In genomic region chr15:85272988-85273387, GRCm38 (mm10) we compare ENCODE assay signal across 13 mouse cellular contexts.
DNase-seq lines count a peak whose midpoint lies in the region; ATAC-seq lines count a peak whose summit lies in the region.
"Had no signal": no experiment of that assay in that cellular context is flagged by ENCODE, and none has a peak within 500 bp of the region (broad histone marks: within the 10 kb centered on the region; RNA-seq: fewer than 3 reads in every experiment).

No protein-coding gene starts in this region.

- no peak overlapping the region for H3K4me3 ChIP-seq in hindbrain, embryonic 12.5 days
- H3K4me3 ChIP-seq in hindbrain, embryonic 11.5 days (ENCODE audit: low read depth, low read length) = no peak overlapping the region
- H3K4me3 ChIP-seq in midbrain, embryonic 11.5 days (ENCODE audit: low read depth, low read length) = no peak overlapping the region
- no peak overlapping the region for H3K4me3 ChIP-seq in midbrain, embryonic 16.5 days (ENCODE audit: low read depth, low read length)
- H3K4me3 ChIP-seq in embryonic facial prominence, embryonic 14.5 days (ENCODE audit: low read depth, low read length) = no peak overlapping the region
- no peak overlapping the region for H3K4me3 ChIP-seq in stomach, embryonic 14.5 days (ENCODE audit: low read depth, low read length)
- H3K4me3 ChIP-seq: left cerebral cortex, adult 2 months had no signal

- no peaks in the 10 kb centered on the region for H3K27me3 ChIP-seq in hindbrain, embryonic 12.5 days
- no peaks in the 10 kb centered on the region for H3K27me3 ChIP-seq in hindbrain, embryonic 11.5 days (ENCODE audit: control insufficient read depth, insufficient read depth, low read length)
- no peaks in the 10 kb centered on the region for H3K27me3 ChIP-seq in midbrain, embryonic 11.5 days (ENCODE audit: control insufficient read depth, insufficient read depth, low read length)
- no peaks in the 10 kb centered on the region for H3K27me3 ChIP-seq in midbrain, embryonic 16.5 days (ENCODE audit: control insufficient read depth, insufficient read depth, low read depth, low read length)
- H3K27me3 ChIP-seq in embryonic facial prominence, embryonic 14.5 days (replicated peaks; ENCODE audit: control insufficient read depth, insufficient read depth, low read length) = no peaks in the 10 kb centered on the region
- no peaks in the 10 kb centered on the region for H3K27me3 ChIP-seq in stomach, embryonic 14.5 days (ENCODE audit: control insufficient read depth, insufficient read depth, low read length)

- H3K9ac ChIP-seq in hindbrain, embryonic 12.5 days = no peak overlapping the region
- H3K9ac ChIP-seq in hindbrain, embryonic 11.5 days (ENCODE audit: low read depth, low read length) = no peak overlapping the region
- peak overlapping the region; percentile 30; the same call in 1 of the 2 replicates for H3K9ac ChIP-seq in midbrain, embryonic 11.5 days (ENCODE audit: low read length)
- H3K9ac ChIP-seq in midbrain, embryonic 16.5 days (ENCODE audit: low read depth, low read length) = no peak overlapping the region
- H3K9ac ChIP-seq in embryonic facial prominence, embryonic 14.5 days (ENCODE audit: low read depth, low read length) = no peak overlapping the region
- H3K9ac ChIP-seq in stomach, embryonic 14.5 days (replicated peaks; ENCODE audit: low read depth, low read length) = no peak overlapping the region
- H3K9ac ChIP-seq: liver, embryonic 14.5 days had no signal

- ATAC-seq in hindbrain, embryonic 12.5 days (ENCODE audit: low FRiP score) = 0 out of 2 replicates have a peak, but pooled peaks have one; percentile 16
- no peak for ATAC-seq in hindbrain, embryonic 11.5 days (ENCODE audit: low FRiP score)
- ATAC-seq in midbrain, embryonic 11.5 days (ENCODE audit: low FRiP score) = 0 out of 2 replicates have a peak, but pooled peaks have one; percentile 35
- ATAC-seq in midbrain, embryonic 16.5 days = no peak
- ATAC-seq in embryonic facial prominence, embryonic 14.5 days (ENCODE audit: low read depth) = peak; percentile 63; the same call in 1 of the 2 replicates
- ATAC-seq in stomach, embryonic 14.5 days (ENCODE audit: insufficient number of reproducible peaks, insufficient read depth, low FRiP score, low read depth) = peak; percentile 60

- H3K9me3 ChIP-seq in hindbrain, embryonic 12.5 days (replicated peaks) = no peaks in the 10 kb centered on the region
- H3K9me3 ChIP-seq in hindbrain, embryonic 11.5 days (ENCODE audit: control insufficient read depth, low read length) = no peaks in the 10 kb centered on the region
- no peaks in the 10 kb centered on the region for H3K9me3 ChIP-seq in midbrain, embryonic 11.5 days (ENCODE audit: control insufficient read depth, low read length)
- no peaks in the 10 kb centered on the region for H3K9me3 ChIP-seq in midbrain, embryonic 16.5 days (replicated peaks; ENCODE audit: control insufficient read depth, low read length, poor library complexity, severe bottlenecking)
- no peaks in the 10 kb centered on the region for H3K9me3 ChIP-seq in embryonic facial prominence, embryonic 14.5 days (ENCODE audit: control insufficient read depth, low read length)
- no peaks in the 10 kb centered on the region for H3K9me3 ChIP-seq in stomach, embryonic 14.5 days (ENCODE audit: control insufficient read depth, low read depth, low read length)

- no peak overlapping the region for H3K4me2 ChIP-seq in hindbrain, embryonic 12.5 days (replicated peaks)
- H3K4me2 ChIP-seq in hindbrain, embryonic 11.5 days (replicated peaks; ENCODE audit: low read depth, low read length) = no peak overlapping the region
- no peak overlapping the region for H3K4me2 ChIP-seq in midbrain, embryonic 11.5 days
- H3K4me2 ChIP-seq in midbrain, embryonic 16.5 days (ENCODE audit: low read length) = no peak overlapping the region
- H3K4me2 ChIP-seq in embryonic facial prominence, embryonic 14.5 days (ENCODE audit: low read depth, low read length) = no peak overlapping the region
- H3K4me2 ChIP-seq in stomach, embryonic 14.5 days (replicated peaks; ENCODE audit: low read depth, low read length) = no peak overlapping the region

- peaks cover 18% of the 10 kb centered on the region for H3K4me1 ChIP-seq in hindbrain, embryonic 12.5 days
- H3K4me1 ChIP-seq in hindbrain, embryonic 11.5 days (replicated peaks; ENCODE audit: control insufficient read depth, insufficient read depth, low read length) = no peaks in the 10 kb centered on the region
- H3K4me1 ChIP-seq in midbrain, embryonic 11.5 days (ENCODE audit: control insufficient read depth, insufficient read depth, low read length) = 0 out of 2 replicates have a peak, but pooled peaks cover 4% of the 10 kb centered on the region
- no peaks in the 10 kb centered on the region for H3K4me1 ChIP-seq in midbrain, embryonic 16.5 days (ENCODE audit: control insufficient read depth, insufficient read depth, low read length)
- H3K4me1 ChIP-seq in embryonic facial prominence, embryonic 14.5 days (ENCODE audit: control insufficient read depth, insufficient read depth, low read length) = peaks cover 5% of the 10 kb centered on the region; the same call in 1 of the 2 replicates
- 0 out of 2 replicates have a peak, but pooled peaks cover 12% of the 10 kb centered on the region for H3K4me1 ChIP-seq in stomach, embryonic 14.5 days (ENCODE audit: control insufficient read depth, insufficient read depth, low read length)

- whole genome bisulfite sequencing in hindbrain, embryonic 12.5 days = 43% methylated on average over 11 of the region's 11 CpGs
- 49% methylated on average over 11 of the region's 11 CpGs for WGBS in hindbrain, embryonic 11.5 days
- WGBS in midbrain, embryonic 11.5 days = 21% methylated on average over 11 of the region's 11 CpGs
- 12% methylated on average over 11 of the region's 11 CpGs for WGBS in midbrain, embryonic 16.5 days
- WGBS in embryonic facial prominence, embryonic 14.5 days = 29% methylated on average over 10 of the region's 11 CpGs
- 26% methylated on average over 11 of the region's 11 CpGs for WGBS in stomach, embryonic 14.5 days

- no peaks in the 10 kb centered on the region for H3K36me3 ChIP-seq in hindbrain, embryonic 12.5 days
- no peaks in the 10 kb centered on the region for H3K36me3 ChIP-seq in hindbrain, embryonic 11.5 days (ENCODE audit: control insufficient read depth, insufficient read depth, low read length)
- no peaks in the 10 kb centered on the region for H3K36me3 ChIP-seq in midbrain, embryonic 11.5 days (ENCODE audit: control insufficient read depth, insufficient read depth, low read length)
- no peaks in the 10 kb centered on the region for H3K36me3 ChIP-seq in midbrain, embryonic 16.5 days (ENCODE audit: control insufficient read depth, insufficient read depth, low read length)
- H3K36me3 ChIP-seq in embryonic facial prominence, embryonic 14.5 days (ENCODE audit: control insufficient read depth, insufficient read depth, low read length) = peaks cover 12% of the 10 kb centered on the region; the same call in 1 of the 2 replicates
- H3K36me3 ChIP-seq in stomach, embryonic 14.5 days (ENCODE audit: control insufficient read depth, insufficient read depth, low read length) = peaks cover 5% of the 10 kb centered on the region; the same call in 1 of the 2 replicates

- no peak for DNase-seq in hindbrain, embryonic 11.5 days (ENCODE audit: low spot score)
- no peak for DNase-seq in midbrain, embryonic 11.5 days (ENCODE audit: low spot score, missing footprints)
- DNase-seq in embryonic facial prominence, embryonic 14.5 days (ENCODE audit: low spot score) = peak; percentile 75
- DNase-seq in gastrocnemius, adult 18-20 months (ENCODE audit: low spot score) = no peak
- DNase-seq: adrenal gland, postnatal 25 days; cerebellum, adult 8-10 months; thymus, adult 2 months had no signal

- H3K27ac ChIP-seq in hindbrain, embryonic 12.5 days = no peak overlapping the region
- no peak overlapping the region for H3K27ac ChIP-seq in hindbrain, embryonic 11.5 days (ENCODE audit: low read depth, low read length)
- H3K27ac ChIP-seq in midbrain, embryonic 11.5 days (ENCODE audit: low read depth, low read length) = no peak overlapping the region
- H3K27ac ChIP-seq in midbrain, embryonic 16.5 days (ENCODE audit: low read length) = no peak overlapping the region
- no peak overlapping the region; the same call in 1 of the 2 replicates for H3K27ac ChIP-seq in embryonic facial prominence, embryonic 14.5 days (replicated peaks; ENCODE audit: low read depth, low read length)
- no peak overlapping the region for H3K27ac ChIP-seq in stomach, embryonic 14.5 days (ENCODE audit: low read length)
- H3K27ac ChIP-seq: kidney, postnatal 0 days; left cerebral cortex, adult 2 months; liver, embryonic 14.5 days had no signal

Comparison
In these comparisons a context has a peak if more than half of its experiments do, and no peak if none do; other contexts are left out.
1. ATAC-seq: peak in hindbrain, embryonic 12.5 days (single experiment), midbrain, embryonic 11.5 days (single experiment), embryonic facial prominence, embryonic 14.5 days (single experiment) and stomach, embryonic 14.5 days (single experiment); none in hindbrain, embryonic 11.5 days (single experiment) and midbrain, embryonic 16.5 days (single experiment).